ENCODE assay signal across 17 mouse cellular contexts in genomic region chr10:127154241-127154640, GRCm38 (mm10). TPM values are rescaled to one million over a fixed set of nuclear protein-coding genes. Genes with fewer than 3 reads are reported as not detected.
"Had no signal": no experiment of that assay in that cellular context is flagged by ENCODE, and none has a peak within 500 bp of the region (broad histone marks: within the 10 kb centered on the region; RNA-seq: fewer than 3 reads in every experiment).

No protein-coding gene starts in this region.

- DNase-seq: left cerebral cortex, postnatal 4 days; lung, embryonic 14.5 days; lung, postnatal 10 days; lung, postnatal 4 days; spleen, adult 18-20 months; thymus, adult 18-20 months; thymus, postnatal 14 days had no signal

- H3K9ac ChIP-seq: hindbrain, embryonic 13.5 days; limb, embryonic 13.5 days; liver, embryonic 14.5 days; lung, embryonic 14.5 days; midbrain, embryonic 15.5 days; neural tube, embryonic 12.5 days had no signal

- H3K4me1 ChIP-seq: hindbrain, embryonic 13.5 days; limb, embryonic 13.5 days; midbrain, embryonic 15.5 days; neural tube, embryonic 12.5 days had no signal

- H3K4me2 ChIP-seq: hindbrain, embryonic 13.5 days; limb, embryonic 13.5 days; lung, embryonic 14.5 days; midbrain, embryonic 11.5 days; midbrain, embryonic 15.5 days; neural tube, embryonic 12.5 days had no signal

- H3K27me3 ChIP-seq: hindbrain, embryonic 13.5 days; limb, embryonic 13.5 days; midbrain, embryonic 15.5 days; neural tube, embryonic 12.5 days had no signal

- H3K36me3 ChIP-seq: hindbrain, embryonic 13.5 days; limb, embryonic 13.5 days; midbrain, embryonic 15.5 days; neural tube, embryonic 12.5 days had no signal

- H3K4me3 ChIP-seq: hindbrain, embryonic 13.5 days; layer of hippocampus, adult 2 months; limb, embryonic 13.5 days; midbrain, embryonic 15.5 days; neural tube, embryonic 12.5 days had no signal

- H3K27ac ChIP-seq: hindbrain, embryonic 13.5 days; hindbrain, postnatal 0 days; layer of hippocampus, adult 2 months; limb, embryonic 13.5 days; liver, embryonic 14.5 days; midbrain, embryonic 15.5 days; neural tube, embryonic 12.5 days had no signal

- H3K9me3 ChIP-seq: hindbrain, embryonic 13.5 days; limb, embryonic 13.5 days; midbrain, embryonic 15.5 days; neural tube, embryonic 12.5 days had no signal

- ATAC-seq: hindbrain, postnatal 0 days; midbrain, embryonic 15.5 days had no signal

RNA-seq across cellular contexts. Expression of gene Arhgef25, which starts 35.6 kb away (rescaled TPM):
- total RNA-seq: monocyte, adult 5-6 weeks; neutrophil, adult 5-6 weeks had no signal
